Mouse (Mus musculus): ENCODE measurements around the gene Gm17662. TPM values are rescaled to one million over a fixed set of nuclear protein-coding genes. Genes with fewer than 3 reads are reported as not detected.

The Gm17662 gene
- polyA plus RNA-seq, 1 experiment: not detected

DNA sequence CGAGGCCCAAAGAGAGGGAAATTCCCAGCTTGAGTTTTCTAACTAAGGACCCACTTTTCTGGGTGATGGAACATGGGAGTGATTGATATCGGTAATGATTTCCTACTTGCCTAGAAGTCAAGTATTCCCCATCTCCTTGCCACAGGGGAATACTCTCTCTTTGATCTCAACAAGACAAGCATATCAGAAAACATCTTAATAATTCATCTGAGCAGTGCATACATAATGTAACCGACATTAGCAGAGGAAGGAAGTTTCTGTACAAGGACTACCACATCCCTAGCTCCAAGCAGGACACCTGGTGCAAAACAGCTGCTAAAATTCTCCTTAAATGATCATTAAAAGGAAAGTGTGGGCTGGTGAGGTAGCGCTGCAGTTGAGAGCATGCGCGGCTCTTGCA is 47.9 kb downstream of the Gm17662 start:
- Histone ChIP-seq H3K4me3 (ENCODE audit: insufficient read depth, poor library complexity, severe bottlenecking) (no peak overlapping the region), H3K36me3 (ENCODE audit: control insufficient read depth, insufficient read depth) (no peaks in the 10 kb centered on the region), H3ac (ENCODE audit: control insufficient read depth, insufficient read length, low read depth) (no peak overlapping the region), H3K27me3 (ENCODE audit: control insufficient read depth, insufficient read depth, insufficient read length) (no peaks in the 10 kb centered on the region), H3K79me2 (ENCODE audit: control insufficient read depth, insufficient read depth) (no peaks in the 10 kb centered on the region), H3K79me3 (ENCODE audit: low read depth) (no peaks in the 10 kb centered on the region)
- TF ChIP-seq CTCF (IDR thresholded peaks at IDR 0.05; ENCODE audit: control insufficient read depth, insufficient read depth, insufficient read length): no peak
- no peak for TF ChIP-seq FOSL1 (IDR thresholded peaks at IDR 0.05; ENCODE audit: insufficient read depth, low read length, poor library complexity, severe bottlenecking)
- TF ChIP-seq MYOG (IDR thresholded peaks at IDR 0.05; ENCODE audit: control insufficient read depth, extremely low read depth, insufficient read length): no peak
- TF ChIP-seq MAX (IDR thresholded peaks at IDR 0.05): no peak
- TF ChIP-seq USF1 (IDR thresholded peaks at IDR 0.05; ENCODE audit: low read depth): no peak
- no peak for TF ChIP-seq MYOD1 (IDR thresholded peaks at IDR 0.05; ENCODE audit: control insufficient read depth, insufficient read length, low read depth)
- TF ChIP-seq CEBPB (IDR thresholded peaks at IDR 0.05; ENCODE audit: low read depth): no peak

Other genes with a start within 250 kb of the Gm17662 start
- gene C8b, start 91.0 kb upstream of the Gm17662 start, polyA plus RNA-seq (2012; fragmentation: generic; extraction: Trizol): not detected
- not detected for gene C8a, start 19.1 kb downstream of the Gm17662 start, polyA plus RNA-seq (2012; fragmentation: generic; extraction: Trizol)
- gene Fyb2, start 56.1 kb downstream of the Gm17662 start, polyA plus RNA-seq (2012; fragmentation: generic; extraction: Trizol): 0.05 TPM